Mouse (Mus musculus): ENCODE results near the gene Fam189a1. TPM values are rescaled to one million over a fixed set of nuclear protein-coding genes. Genes with fewer than 3 reads are reported as not detected.

Gene Fam189a1
- polyA plus RNA-seq, 2 experiments, result 0.02 TPM; not detected in 1

GRCm38 (mm10) chr7:64984468-64985120 is 171.8 kb downstream of the Fam189a1 start:
- 65% methylated on average over 22 of the region's 22 CpGs for WGBS (ENCODE audit: insufficient replicate concordance)
- DNase-seq (ENCODE audit: low read depth in 3 of 3, low spot score in 3 of 3) (no peak), ATAC-seq (ENCODE audit: insufficient read depth) (no peak)
- Histone ChIP-seq H3K27ac (no peak overlapping the region), H3K27me3 (ENCODE audit: control insufficient read depth, insufficient read depth, low read length) (no peaks in the 10 kb centered on the region), H3K9me3 (ENCODE audit: control insufficient read depth, low read length) (no peaks in the 10 kb centered on the region), H3K4me2 (ENCODE audit: low read depth) (no peak overlapping the region), H3K4me3 (ENCODE audit: insufficient read depth in 1 of 2, low read depth in 2 of 2, low read length in 2 of 2) (no peak overlapping the region), H3K4me1 (replicated peaks; ENCODE audit: control insufficient read depth in 2 of 2, insufficient read depth in 2 of 2, low read length in 1 of 2) (no peaks in the 10 kb centered on the region), H3K36me3 (replicated peaks; ENCODE audit: control insufficient read depth, insufficient read depth, low read depth) (no peaks in the 10 kb centered on the region), H3K9ac (replicated peaks) (no peak overlapping the region)
- TF ChIP-seq CTCF (IDR thresholded peaks at IDR 0.05; ENCODE audit: low read depth), result no peak

- no peaks in the 10 kb centered on the region for H3K9me3 ChIP-seq (ENCODE audit: control insufficient read depth, low read length)
- H3K9ac ChIP-seq (replicated peaks), result no peak overlapping the region
- ATAC-seq (ENCODE audit: insufficient read depth), result no peak
- no peak overlapping the region for H3K27ac ChIP-seq
- H3K36me3 ChIP-seq (replicated peaks; ENCODE audit: control insufficient read depth, insufficient read depth, low read depth), result no peaks in the 10 kb centered on the region
- H3K4me1 ChIP-seq (replicated peaks; ENCODE audit: control insufficient read depth in 2 of 2, insufficient read depth in 2 of 2, low read length in 1 of 2), result no peaks in the 10 kb centered on the region
- 22% methylated on average over 2 of the region's 2 CpGs for WGBS (ENCODE audit: insufficient replicate concordance)
- TF ChIP-seq CTCF (IDR thresholded peaks at IDR 0.05; ENCODE audit: low read depth) (no peak), EP300 (IDR thresholded peaks at IDR 0.05; ENCODE audit: low read depth) (no peak)
- no peak overlapping the region for H3K4me2 ChIP-seq (ENCODE audit: low read depth)
- no peak overlapping the region for H3K4me3 ChIP-seq (ENCODE audit: insufficient read depth in 1 of 2, low read depth in 2 of 2, low read length in 2 of 2)
- no peak for DNase-seq (ENCODE audit: low read depth in 3 of 3, low spot score in 3 of 3)
- no peaks in the 10 kb centered on the region for H3K27me3 ChIP-seq (ENCODE audit: control insufficient read depth, insufficient read depth, low read length)
Observed at GRCm38 (mm10) chr7:64981511-64982235, 174.7 kb downstream of the Fam189a1 start.

GRCm38 (mm10) chr7:64973590-64974262 is 182.6 kb downstream of the Fam189a1 start:
- no peak for TF ChIP-seq EP300 (IDR thresholded peaks at IDR 0.05; ENCODE audit: low read depth)
- TF ChIP-seq CTCF (IDR thresholded peaks at IDR 0.05; ENCODE audit: low read depth), result no peak
- H3K4me1 ChIP-seq (replicated peaks; ENCODE audit: control insufficient read depth in 2 of 2, insufficient read depth in 2 of 2, low read length in 1 of 2), result no peaks in the 10 kb centered on the region
- no peaks in the 10 kb centered on the region for H3K9me3 ChIP-seq (ENCODE audit: control insufficient read depth, low read length)
- 58% methylated on average over 4 of the region's 4 CpGs for WGBS (ENCODE audit: insufficient replicate concordance)
- no peaks in the 10 kb centered on the region for H3K36me3 ChIP-seq (replicated peaks; ENCODE audit: control insufficient read depth, insufficient read depth, low read depth)
- ATAC-seq (ENCODE audit: insufficient read depth) (no peak), DNase-seq (ENCODE audit: low read depth in 3 of 3, low spot score in 3 of 3) (no peak)
- H3K27ac ChIP-seq, result no peak overlapping the region
- no peaks in the 10 kb centered on the region for H3K27me3 ChIP-seq (ENCODE audit: control insufficient read depth, insufficient read depth, low read length)
- H3K4me3 ChIP-seq (ENCODE audit: insufficient read depth in 1 of 2, low read depth in 2 of 2, low read length in 2 of 2), result no peak overlapping the region
- H3K9ac ChIP-seq (replicated peaks), result no peak overlapping the region
- H3K4me2 ChIP-seq (ENCODE audit: low read depth), result no peak overlapping the region

- Histone ChIP-seq H3K27ac (no peak overlapping the region), H3K9me3 (ENCODE audit: control insufficient read depth, low read length) (no peaks in the 10 kb centered on the region), H3K27me3 (ENCODE audit: control insufficient read depth, insufficient read depth, low read length) (no peaks in the 10 kb centered on the region), H3K9ac (replicated peaks) (no peak overlapping the region), H3K4me3 (ENCODE audit: insufficient read depth in 1 of 2, low read depth in 2 of 2, low read length in 2 of 2) (no peak overlapping the region), H3K36me3 (replicated peaks; ENCODE audit: control insufficient read depth, insufficient read depth, low read depth) (no peaks in the 10 kb centered on the region), H3K4me2 (ENCODE audit: low read depth) (no peak overlapping the region), H3K4me1 (replicated peaks; ENCODE audit: control insufficient read depth in 2 of 2, insufficient read depth in 2 of 2, low read length in 1 of 2) (no peaks in the 10 kb centered on the region)
- DNase-seq (ENCODE audit: low read depth in 3 of 3, low spot score in 3 of 3), result no peak
- TF ChIP-seq CTCF (IDR thresholded peaks at IDR 0.05; ENCODE audit: low read depth), result no peak
- TF ChIP-seq EP300 (IDR thresholded peaks at IDR 0.05; ENCODE audit: low read depth), result no peak
- 63% methylated on average over 3 of the region's 3 CpGs for WGBS (ENCODE audit: insufficient replicate concordance)
- no peak for ATAC-seq (ENCODE audit: insufficient read depth)
Observed at GRCm38 (mm10) chr7:64962128-64962527, 194.2 kb downstream of the Fam189a1 start.

- DNase-seq (ENCODE audit: low read depth in 3 of 3, low spot score in 3 of 3), result no peak
- no peaks in the 10 kb centered on the region for H3K36me3 ChIP-seq (replicated peaks; ENCODE audit: control insufficient read depth, insufficient read depth, low read depth)
- H3K9ac ChIP-seq (replicated peaks), result no peak overlapping the region
- no peak overlapping the region for H3K27ac ChIP-seq
- H3K9me3 ChIP-seq (ENCODE audit: control insufficient read depth, low read length), result no peaks in the 10 kb centered on the region
- no peak for ATAC-seq (ENCODE audit: insufficient read depth)
- no peaks in the 10 kb centered on the region for H3K4me1 ChIP-seq (replicated peaks; ENCODE audit: control insufficient read depth in 2 of 2, insufficient read depth in 2 of 2, low read length in 1 of 2)
- 52% methylated on average over 6 of the region's 6 CpGs for WGBS (ENCODE audit: insufficient replicate concordance)
- TF ChIP-seq CTCF (IDR thresholded peaks at IDR 0.05; ENCODE audit: low read depth) (no peak), EP300 (IDR thresholded peaks at IDR 0.05; ENCODE audit: low read depth) (no peak)
- H3K4me3 ChIP-seq (ENCODE audit: insufficient read depth in 1 of 2, low read depth in 2 of 2, low read length in 2 of 2), result no peak overlapping the region
- no peak overlapping the region for H3K4me2 ChIP-seq (ENCODE audit: low read depth)
- H3K27me3 ChIP-seq (ENCODE audit: control insufficient read depth, insufficient read depth, low read length), result no peaks in the 10 kb centered on the region
Observed at GRCm38 (mm10) chr7:64959087-64959486, 197.3 kb downstream of the Fam189a1 start.

Measured in liver, embryonic 14.5 days (tissue).